Mouse (Mus musculus): ENCODE measurements around the gene Myo15b. TPM values are rescaled to one million over a fixed set of nuclear protein-coding genes. Genes with fewer than 3 reads are reported as not detected.

Myo15b gene
- polyA plus RNA-seq, 1 experiment from 2014 or later, result 0.18 TPM

DNA sequence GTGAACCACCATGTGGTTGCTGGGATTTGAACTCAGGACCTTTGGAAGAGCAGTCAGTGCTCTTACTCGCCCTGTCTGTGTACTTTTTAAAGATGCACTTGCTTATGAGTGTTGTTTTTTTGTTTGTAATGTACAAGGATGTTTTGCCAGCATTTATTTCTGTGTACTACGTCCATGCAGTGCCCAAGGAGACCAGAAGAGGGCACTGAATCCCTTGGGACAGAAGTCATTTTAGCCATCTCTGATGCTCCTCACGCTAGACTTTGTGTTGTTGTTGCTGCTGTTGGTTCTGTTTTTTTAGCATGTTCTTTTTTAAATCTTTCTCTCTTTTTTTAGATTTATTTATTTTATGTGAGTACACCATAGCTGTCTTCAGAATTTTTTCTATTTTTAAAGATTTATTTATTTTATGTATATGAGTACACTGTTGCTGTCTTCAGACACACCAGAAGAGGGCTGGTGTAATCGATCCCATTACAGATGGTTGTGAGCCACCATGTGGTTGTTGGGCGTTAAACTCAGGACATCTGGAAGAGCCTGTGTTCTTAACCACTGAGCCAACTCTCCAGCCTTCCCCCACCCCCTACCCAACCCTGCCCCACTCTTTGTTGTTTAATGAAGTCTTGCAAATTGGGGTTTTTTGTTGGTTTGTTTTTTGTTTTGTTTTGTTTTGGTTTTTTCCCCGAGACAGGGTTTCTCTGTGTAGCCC lies 62.1 kb downstream of the Myo15b start:
- 54% methylated on average over 6 of the region's 6 CpGs for WGBS
- H3K4me1 ChIP-seq, result no peaks in the 10 kb centered on the region
- no peak overlapping the region for H3K4me3 ChIP-seq
- no peaks in the 10 kb centered on the region for H3K9me3 ChIP-seq (replicated peaks)
- DNase-seq (ENCODE audit: low spot score), result peak; percentile 51
- no peaks in the 10 kb centered on the region for H3K27me3 ChIP-seq (ENCODE audit: low read depth, poor library complexity, severe bottlenecking)
- peaks cover 66% of the 10 kb centered on the region for H3K36me3 ChIP-seq
- no peak overlapping the region for H3K27ac ChIP-seq

DNA sequence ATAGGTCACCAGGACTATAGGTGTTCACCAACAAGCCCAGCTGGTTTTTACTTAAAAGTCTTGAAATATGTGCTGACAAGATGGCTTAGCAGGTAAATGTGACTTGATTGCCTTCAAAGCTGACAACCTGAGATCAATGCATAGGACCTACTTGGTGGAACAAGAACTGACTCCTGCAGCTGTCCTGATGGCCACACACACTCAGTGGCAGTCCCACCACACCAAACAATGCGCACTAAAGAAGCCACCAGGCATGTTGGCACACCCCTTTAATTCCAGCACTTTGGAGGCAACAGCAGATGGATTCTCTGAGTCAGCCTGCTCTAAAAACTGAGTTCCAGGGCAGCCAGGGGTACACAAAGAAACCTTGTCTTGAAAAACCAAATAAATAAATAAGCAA lies 63.8 kb downstream of the Myo15b start:
- Histone ChIP-seq H3K4me3 (no peak overlapping the region), H3K27me3 (ENCODE audit: low read depth, poor library complexity, severe bottlenecking) (no peaks in the 10 kb centered on the region), H3K36me3 (peaks cover 61% of the 10 kb centered on the region), H3K27ac (no peak overlapping the region), H3K9me3 (replicated peaks) (no peaks in the 10 kb centered on the region), H3K4me1 (no peaks in the 10 kb centered on the region)
- DNase-seq (ENCODE audit: low spot score), result no peak
- 98% methylated on average over 1 of the region's 1 CpGs for WGBS

DNA sequence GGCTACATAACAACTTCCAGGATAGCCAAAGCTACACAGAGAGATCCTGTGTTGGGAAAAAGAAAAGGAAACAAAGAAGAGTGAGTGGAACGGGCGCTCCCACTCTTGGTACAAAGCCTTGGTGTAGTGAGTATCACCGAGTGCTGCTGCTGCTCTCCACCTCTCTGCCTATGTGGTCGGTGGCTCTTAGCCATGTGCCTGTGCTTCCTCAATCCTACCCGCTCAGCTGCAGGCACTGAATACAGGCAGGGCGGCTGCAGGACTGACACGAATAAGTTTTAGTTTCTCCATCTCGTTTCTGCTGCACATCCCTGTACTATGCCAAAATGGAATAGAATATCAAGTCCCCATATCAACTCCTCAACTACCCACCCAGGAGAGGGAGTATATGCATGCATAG lies 70.8 kb downstream of the Myo15b start:
- no peak for DNase-seq (ENCODE audit: low spot score)
- peaks cover 50% of the 10 kb centered on the region for H3K36me3 ChIP-seq
- H3K27me3 ChIP-seq (ENCODE audit: low read depth, poor library complexity, severe bottlenecking), result no peaks in the 10 kb centered on the region
- H3K9me3 ChIP-seq (replicated peaks), result no peaks in the 10 kb centered on the region
- 95% methylated on average over 8 of the region's 8 CpGs for WGBS
- peaks cover 12% of the 10 kb centered on the region for H3K4me1 ChIP-seq
- no peak overlapping the region for H3K27ac ChIP-seq
- no peak overlapping the region for H3K4me3 ChIP-seq

DNA sequence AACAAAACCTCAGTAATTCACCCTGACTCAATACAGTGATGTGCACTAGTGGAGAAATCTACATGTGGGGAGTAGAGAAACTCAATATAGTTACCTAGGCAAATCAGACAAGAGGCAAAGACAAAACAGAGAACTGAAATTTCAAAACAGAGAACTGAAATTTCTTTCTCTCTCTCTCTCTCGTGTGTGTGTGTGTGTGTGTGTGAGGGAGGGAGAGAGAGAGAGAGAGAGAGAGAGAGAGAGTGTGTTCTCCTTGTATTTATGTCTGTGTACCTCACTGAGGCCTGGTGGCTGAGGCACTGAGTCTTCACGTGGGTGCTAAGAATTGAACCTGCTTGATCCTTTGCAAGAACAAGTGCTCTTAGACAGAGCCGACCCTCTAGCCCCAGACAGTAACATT lies 71.6 kb downstream of the Myo15b start:
- no peaks in the 10 kb centered on the region for H3K27me3 ChIP-seq (ENCODE audit: low read depth, poor library complexity, severe bottlenecking)
- no peak overlapping the region for H3K4me3 ChIP-seq
- H3K36me3 ChIP-seq, result peaks cover 44% of the 10 kb centered on the region
- no peaks in the 10 kb centered on the region for H3K9me3 ChIP-seq (replicated peaks)
- H3K4me1 ChIP-seq, result peaks cover 20% of the 10 kb centered on the region
- WGBS, result 77% methylated on average over 3 of the region's 3 CpGs
- no peak overlapping the region for H3K27ac ChIP-seq
- no peak for DNase-seq (ENCODE audit: low spot score)

DNA sequence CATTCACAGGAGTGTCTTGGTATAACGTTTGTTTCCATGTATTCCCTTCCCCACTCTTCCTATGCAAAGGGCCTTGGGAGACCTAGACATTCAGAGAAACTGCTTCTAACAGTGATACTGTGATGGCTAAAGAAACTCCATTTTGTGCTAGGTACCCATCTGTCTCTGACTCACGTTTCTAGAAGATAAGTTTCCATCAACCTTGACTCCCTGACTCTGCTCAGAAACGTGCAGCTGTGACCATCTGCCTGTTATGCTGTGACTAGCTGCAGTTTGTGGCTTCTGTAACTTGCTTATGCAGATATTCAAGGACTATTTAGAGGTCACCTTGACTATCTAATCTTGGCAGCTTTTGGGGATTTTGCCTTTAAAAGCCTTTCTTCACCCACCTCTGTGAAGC lies 73.0 kb downstream of the Myo15b start:
- WGBS, result 73% methylated on average over 3 of the region's 3 CpGs
- no peak for DNase-seq (ENCODE audit: low spot score)
- H3K4me1 ChIP-seq, result peaks cover 20% of the 10 kb centered on the region

DNA sequence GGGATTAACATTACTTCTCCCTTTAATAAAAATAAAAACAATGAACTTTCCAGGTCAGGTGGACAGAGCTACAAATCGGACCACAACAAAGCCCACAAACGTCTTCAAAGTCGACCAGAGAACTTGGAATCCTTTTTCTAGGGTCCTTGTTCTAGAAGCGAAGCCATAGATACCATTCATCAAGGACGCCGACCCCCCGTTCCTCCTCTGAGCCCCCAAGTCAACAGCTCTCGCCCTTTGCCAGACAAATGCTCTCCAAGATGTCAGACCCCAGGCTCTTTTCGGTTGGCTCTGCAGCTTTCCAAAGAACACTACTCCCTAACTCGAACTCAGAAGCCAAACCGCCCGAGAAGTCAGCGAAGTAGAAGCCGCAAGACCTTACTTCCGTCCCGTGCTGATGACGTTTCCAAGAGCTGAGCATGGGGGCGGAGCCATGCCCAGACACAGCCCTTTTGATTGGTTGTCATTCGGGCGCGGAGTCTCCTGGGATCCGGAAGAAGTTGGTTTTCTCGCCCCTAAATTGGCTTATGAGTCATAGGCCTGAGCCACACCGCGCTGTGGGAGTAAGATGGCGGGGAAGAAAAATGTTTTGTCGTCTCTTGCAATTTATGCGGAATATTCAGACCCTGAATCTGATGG lies 75.0 kb downstream of the Myo15b start, which contains the start of the genes Sap30bp and Recql5:
Gene Sap30bp (plus strand): TSS at position 175 of the 639 bp plus-strand sequence.
Gene Recql5 (minus strand): TSS at position 370 of the 639 bp plus-strand sequence.
- WGBS, result under 1% methylated on average over 28 of the region's 28 CpGs
- Histone ChIP-seq H3K4me1 (peaks cover 20% of the 10 kb centered on the region), H3K27me3 (ENCODE audit: low read depth, poor library complexity, severe bottlenecking) (no peaks in the 10 kb centered on the region), H3K36me3 (peaks cover 48% of the 10 kb centered on the region), H3K4me3 (peak within 1 kb of the TSS; percentile 73), H3K9me3 (replicated peaks) (no peaks in the 10 kb centered on the region), H3K27ac (peak within 1 kb of the TSS; percentile 80)
- peak; percentile 98 for DNase-seq (ENCODE audit: low spot score)

More for the DNA sequence above, 73.0 kb downstream of the Myo15b start:
- Histone ChIP-seq H3K36me3 (peaks cover 47% of the 10 kb centered on the region), H3K9me3 (replicated peaks) (no peaks in the 10 kb centered on the region), H3K4me3 (no peak overlapping the region), H3K27ac (no peak overlapping the region), H3K27me3 (ENCODE audit: low read depth, poor library complexity, severe bottlenecking) (no peaks in the 10 kb centered on the region)

DNA sequence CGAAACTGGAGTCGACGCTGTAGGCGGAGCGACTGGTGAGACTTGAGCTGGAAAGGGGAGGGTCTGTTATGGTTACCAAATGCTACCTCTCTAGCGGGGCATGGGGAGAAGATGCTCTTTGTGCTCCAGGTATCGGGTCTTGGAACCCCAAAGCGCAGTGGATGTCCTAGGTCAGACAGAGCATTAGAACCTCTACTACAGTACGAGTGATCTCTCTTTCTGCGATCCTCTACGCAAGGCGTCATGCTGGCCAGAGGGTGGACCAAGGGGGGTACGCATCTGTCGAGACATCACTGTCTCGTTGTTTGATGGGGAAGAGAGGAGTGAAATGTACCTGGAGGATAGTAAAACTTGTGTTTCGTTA lies 75.5 kb downstream of the Myo15b start:
- no peaks in the 10 kb centered on the region for H3K9me3 ChIP-seq (replicated peaks)
- H3K27ac ChIP-seq, result peak overlapping the region; percentile 80

DNA sequence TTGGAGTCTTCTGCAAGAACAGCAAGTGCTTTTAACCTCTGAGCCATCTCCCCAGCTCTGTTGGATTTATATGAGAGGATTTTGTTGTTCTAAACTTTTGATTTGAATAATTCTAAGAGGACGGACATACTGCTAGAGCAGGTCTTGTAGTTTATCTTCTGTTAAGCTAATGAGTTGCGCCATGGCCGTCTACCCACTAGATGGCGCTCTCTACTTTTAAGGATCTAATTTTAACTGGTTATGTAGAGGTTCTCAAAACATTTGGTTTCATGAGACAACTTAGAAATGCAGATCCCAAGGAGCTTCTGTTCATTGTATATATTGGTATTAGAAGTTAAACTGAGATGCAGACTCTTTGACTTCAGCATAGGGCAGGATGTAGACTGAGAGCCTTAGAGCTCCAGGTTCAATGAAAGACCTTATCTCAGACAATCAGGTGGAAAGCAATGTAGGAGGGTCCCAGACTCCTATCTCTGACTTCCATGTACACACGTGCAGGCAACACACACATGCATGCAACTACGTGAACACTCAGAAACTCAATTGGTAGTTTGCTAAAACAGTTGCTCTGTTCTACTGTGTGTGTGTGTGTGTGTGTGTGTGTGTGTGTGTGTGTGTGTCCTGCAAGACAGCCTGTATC lies 81.6 kb downstream of the Myo15b start:
- no peaks in the 10 kb centered on the region for H3K27me3 ChIP-seq (ENCODE audit: low read depth, poor library complexity, severe bottlenecking)
- peaks cover 98% of the 10 kb centered on the region for H3K36me3 ChIP-seq
- H3K4me3 ChIP-seq, result no peak overlapping the region
- no peaks in the 10 kb centered on the region for H3K9me3 ChIP-seq (replicated peaks)
- DNase-seq (ENCODE audit: low spot score), result peak; percentile 55
- 42% methylated on average over 6 of the region's 6 CpGs for WGBS
- H3K27ac ChIP-seq, result no peak overlapping the region
- H3K4me1 ChIP-seq, result peaks cover under 1% of the 10 kb centered on the region; the same call in 1 of the 2 replicates

More for the DNA sequence above, 75.5 kb downstream of the Myo15b start:
- no peaks in the 10 kb centered on the region for H3K27me3 ChIP-seq (ENCODE audit: low read depth, poor library complexity, severe bottlenecking)
- H3K36me3 ChIP-seq, result peaks cover 48% of the 10 kb centered on the region
- H3K4me1 ChIP-seq, result peaks cover 20% of the 10 kb centered on the region
- H3K4me3 ChIP-seq, result peak overlapping the region; percentile 73
- WGBS, result 2% methylated on average over 16 of the region's 16 CpGs
- no peak for DNase-seq (ENCODE audit: low spot score)

DNA sequence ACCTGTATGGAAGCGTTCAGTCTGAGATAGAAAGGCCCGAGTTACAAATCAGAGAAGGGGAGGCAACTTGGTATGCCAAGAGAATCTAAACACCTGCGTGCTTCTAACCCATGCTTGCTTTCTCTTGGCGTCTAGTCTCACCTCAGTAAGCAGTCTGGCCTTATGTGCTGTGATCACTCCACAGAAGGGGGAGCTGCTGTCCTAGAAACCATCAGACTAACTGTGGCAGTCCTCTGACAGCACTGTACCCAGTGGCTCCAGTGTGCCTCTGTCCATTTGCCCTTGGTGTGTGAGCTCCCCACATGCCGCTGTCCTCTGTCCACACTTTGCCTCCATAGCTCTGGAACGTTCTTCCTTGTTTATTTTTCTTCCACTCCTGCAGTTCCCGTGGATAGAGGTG lies 83.8 kb downstream of the Myo15b start:
- H3K4me1 ChIP-seq, result no peaks in the 10 kb centered on the region
- DNase-seq (ENCODE audit: low spot score), result no peak
- H3K9me3 ChIP-seq (replicated peaks), result no peaks in the 10 kb centered on the region
- H3K36me3 ChIP-seq, result peaks cover 99% of the 10 kb centered on the region
- 91% methylated on average over 7 of the region's 7 CpGs for WGBS
- H3K27me3 ChIP-seq (ENCODE audit: low read depth, poor library complexity, severe bottlenecking), result no peaks in the 10 kb centered on the region
- H3K27ac ChIP-seq, result no peak overlapping the region
- H3K4me3 ChIP-seq, result no peak overlapping the region

Other genes starting within 250 kb of the Myo15b start
- gene Mif4gd, start 245.4 kb upstream of the Myo15b start, polyA plus RNA-seq (2016; fragmentation: Nextera tagmentation; extraction: Ambion mirVana), result 16.2 and 18.2 TPM in 2 replicates
- gene Slc25a19, start 230.1 kb upstream of the Myo15b start, polyA plus RNA-seq (2016; fragmentation: Nextera tagmentation; extraction: Ambion mirVana), result 27.2 and 27.8 TPM in 2 replicates
- 77.2 and 87.8 TPM in 2 replicates for gene Grb2, start 149.8 kb upstream of the Myo15b start, polyA plus RNA-seq (2016; fragmentation: Nextera tagmentation; extraction: Ambion mirVana)
- 30.6 and 37.7 TPM in 2 replicates for gene Tmem94, start 93.0 kb upstream of the Myo15b start, polyA plus RNA-seq (2016; fragmentation: Nextera tagmentation; extraction: Ambion mirVana)
- 18.1 and 18.9 TPM in 2 replicates for gene Caskin2, start 44.8 kb upstream of the Myo15b start, polyA plus RNA-seq (2016; fragmentation: Nextera tagmentation; extraction: Ambion mirVana)
- 42.5 and 48.8 TPM in 2 replicates for gene Tsen54, start 43.7 kb upstream of the Myo15b start, polyA plus RNA-seq (2016; fragmentation: Nextera tagmentation; extraction: Ambion mirVana)
- 11.2 and 12.3 TPM in 2 replicates for gene Llgl2, start 34.4 kb upstream of the Myo15b start, polyA plus RNA-seq (2016; fragmentation: Nextera tagmentation; extraction: Ambion mirVana)
- 1.7 and 2.0 TPM in 2 replicates for gene Smim5, start 41.6 kb downstream of the Myo15b start, polyA plus RNA-seq (2016; fragmentation: Nextera tagmentation; extraction: Ambion mirVana)
- 1.0 and 1.1 TPM in 2 replicates for gene Smim6, start 53.6 kb downstream of the Myo15b start, polyA plus RNA-seq (2016; fragmentation: Nextera tagmentation; extraction: Ambion mirVana)
- 47.9 and 52.2 TPM in 2 replicates for gene Sap30bp, start 74.9 kb downstream of the Myo15b start, polyA plus RNA-seq (2016; fragmentation: Nextera tagmentation; extraction: Ambion mirVana)
- 30.4 and 34.6 TPM in 2 replicates for gene Recql5, start 75.1 kb downstream of the Myo15b start, polyA plus RNA-seq (2016; fragmentation: Nextera tagmentation; extraction: Ambion mirVana)
- 0.90 and 1.6 TPM in 2 replicates for gene Itgb4, start 116.3 kb downstream of the Myo15b start, polyA plus RNA-seq (2016; fragmentation: Nextera tagmentation; extraction: Ambion mirVana)
- gene Galk1, start 154.3 kb downstream of the Myo15b start, polyA plus RNA-seq (2016; fragmentation: Nextera tagmentation; extraction: Ambion mirVana), result 243 and 283 TPM in 2 replicates
- 1,754 and 1,985 TPM in 2 replicates for gene H3f3b, start 169.6 kb downstream of the Myo15b start, polyA plus RNA-seq (2016; fragmentation: Nextera tagmentation; extraction: Ambion mirVana)
- gene Unk, start 171.9 kb downstream of the Myo15b start, polyA plus RNA-seq (2016; fragmentation: Nextera tagmentation; extraction: Ambion mirVana), result 46.1 and 53.2 TPM in 2 replicates
- 2.4 and 3.7 TPM in 2 replicates for gene Unc13d, start 219.6 kb downstream of the Myo15b start, polyA plus RNA-seq (2016; fragmentation: Nextera tagmentation; extraction: Ambion mirVana)
- gene Wbp2, start 228.6 kb downstream of the Myo15b start, polyA plus RNA-seq (2016; fragmentation: Nextera tagmentation; extraction: Ambion mirVana), result 54.8 and 56.9 TPM in 2 replicates

Data from limb, embryonic 10.5 days (tissue).